18 mouse cellular contexts compared by ENCODE assay signal in the genomic region with DNA sequence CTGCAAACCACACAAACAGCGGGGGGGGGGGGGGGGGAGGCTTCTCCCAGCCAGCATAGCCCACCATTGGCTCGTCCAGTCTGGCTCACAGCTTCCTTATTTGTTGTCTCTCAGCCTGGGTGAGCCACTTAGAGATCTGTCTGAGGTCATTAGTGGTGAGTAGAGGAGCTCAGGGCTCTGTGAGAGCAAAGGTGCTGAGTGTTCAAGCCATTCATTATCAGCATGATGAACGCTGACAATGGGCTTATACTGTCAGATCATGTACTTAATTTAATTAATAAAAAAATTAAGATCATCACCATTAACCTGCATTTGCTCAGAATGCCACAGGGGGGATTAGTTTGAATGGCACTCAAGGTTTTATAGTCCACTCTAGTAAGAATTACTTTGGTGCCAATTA.
"Had no signal": no experiment of that assay in that cellular context is flagged by ENCODE, and none has a peak within 500 bp of the region (broad histone marks: within the 10 kb centered on the region; RNA-seq: fewer than 3 reads in every experiment).

No protein-coding gene starts in this region.

- H3K27me3 ChIP-seq: liver, embryonic 12.5 days had no signal

- H3K4me2 ChIP-seq: liver, embryonic 12.5 days; lung, embryonic 14.5 days; neural tube, embryonic 13.5 days; neural tube, embryonic 15.5 days had no signal

- H3K9me3 ChIP-seq: liver, embryonic 12.5 days; midbrain, embryonic 10.5 days; neural tube, embryonic 13.5 days; neural tube, embryonic 15.5 days had no signal

- H3K27ac ChIP-seq: liver, embryonic 12.5 days; liver, embryonic 14.5 days; midbrain, embryonic 10.5 days; neural tube, embryonic 13.5 days; neural tube, embryonic 15.5 days had no signal

- DNase-seq: lung, adult 18-20 months; lung, embryonic 14.5 days; lung, postnatal 10 days; lung, postnatal 4 days; midbrain, embryonic 14.5 days; right cerebral cortex, adult 18-20 months; right cerebral cortex, postnatal 25 days; right cerebral cortex, postnatal 4 days; spleen, adult 18-20 months; thymus, adult 18-20 months; thymus, postnatal 14 days; thymus, postnatal 36 days had no signal

- H3K36me3 ChIP-seq: liver, embryonic 12.5 days; midbrain, embryonic 10.5 days; neural tube, embryonic 13.5 days; neural tube, embryonic 15.5 days had no signal

- ATAC-seq: liver, embryonic 12.5 days had no signal

- H3K4me3 ChIP-seq: liver, embryonic 12.5 days; midbrain, embryonic 10.5 days; myocyte; neural tube, embryonic 13.5 days; neural tube, embryonic 15.5 days had no signal

- H3K9ac ChIP-seq: liver, embryonic 12.5 days; liver, embryonic 14.5 days; lung, embryonic 14.5 days; neural tube, embryonic 13.5 days; neural tube, embryonic 15.5 days had no signal

- H3K4me1 ChIP-seq: liver, embryonic 12.5 days; midbrain, embryonic 10.5 days; neural tube, embryonic 13.5 days; neural tube, embryonic 15.5 days had no signal
